Mouse (Mus musculus) heart, adult 2 months (tissue): ENCODE data around the gene Zdhhc24.

ENCODE experiments used
- CTCF ChIP-seq: fragments of 200-600 bp; IDR thresholded peaks from 2 replicates; pipeline ENCODE4 v1.8.1; 2022; ENCODE audit warnings: antibody characterized with exemption, mild to moderate bottlenecking, moderate library complexity
- POLR2A ChIP-seq: fragments of 200-500 bp; IDR thresholded peaks from 2 replicates; pipeline ENCODE4 v1.6.1; 2011; ENCODE audit warnings: mild to moderate bottlenecking, low read depth, low read length, control low read depth; ENCODE audit not compliant: insufficient read depth

- TF ChIP-seq CTCF = no peak
- no peak for TF ChIP-seq POLR2A
Observed at GRCm38 (mm10) chr19:4928781-4929180, 50.3 kb downstream of the Zdhhc24 start.
